Mouse (Mus musculus) megakaryocyte, embryonic 14.5 days (primary cell): Measurements from ENCODE around the gene Gramd4.

ENCODE experiments used
- FLI1 ChIP-seq: IDR thresholded peaks from 2 replicates; pipeline ENCODE4 v1.6.1; 2012; ENCODE audit warnings: low read length, inconsistent platforms, mixed read lengths
- GATA1 ChIP-seq: IDR thresholded peaks from 3 replicates; pipeline ENCODE4 v1.6.1; 2012; ENCODE audit warnings: mixed read lengths, low read length, inconsistent platforms, borderline replicate concordance

- TF ChIP-seq GATA1 (no peak), FLI1 (no peak)
Measured at GRCm38 (mm10) chr15:86124359-86124758, 66.9 kb downstream of the Gramd4 start.
